Mouse (Mus musculus) myocyte (in vitro differentiated cells): ENCODE data around the gene Cyp2e1. TPM values are rescaled to one million over a fixed set of nuclear protein-coding genes. Genes with fewer than 3 reads are reported as not detected.

Source experiments
- H3K27me3 ChIP-seq: one replicate; pipeline ENCODE4 v1.6.1; 2011; ENCODE audit not compliant: control insufficient read depth, insufficient read depth, insufficient read length
- H3K36me3 ChIP-seq: one replicate; pipeline ENCODE4 v1.6.1; 2011; ENCODE audit not compliant: control insufficient read depth, insufficient read depth
- H3K4me2 ChIP-seq: one replicate; pipeline ENCODE4 v1.6.1; 2011; ENCODE audit warnings: low read depth, control low read depth
- H3K4me3 ChIP-seq: one replicate; pipeline ENCODE4 v1.5.1; 2011; ENCODE audit warnings: mild to moderate bottlenecking, control low read depth, moderate library complexity
- H3K79me2 ChIP-seq: one replicate; pipeline ENCODE4 v1.6.1; 2011; ENCODE audit not compliant: control insufficient read depth, insufficient read depth
- H3ac ChIP-seq: one replicate; pipeline ENCODE4 v1.6.1; 2011; ENCODE audit not compliant: control insufficient read depth, insufficient read length
- CEBPB ChIP-seq: IDR thresholded peaks from 2 replicates; pipeline ENCODE4 v1.6.1; 2011; ENCODE audit warnings: mild to moderate bottlenecking, moderate library complexity; ENCODE audit not compliant: poor library complexity, insufficient read depth, severe bottlenecking
- E2F4 ChIP-seq: IDR thresholded peaks from one replicate; pipeline ENCODE4 v1.6.1; 2011; ENCODE audit warnings: mild to moderate bottlenecking, control low read depth, moderate library complexity; ENCODE audit not compliant: insufficient read depth
- MAX ChIP-seq: IDR thresholded peaks from one replicate; pipeline ENCODE4 v1.6.1; 2011; ENCODE audit warnings: low read depth, mild to moderate bottlenecking, control low read depth
- MYOD1 ChIP-seq, 3 experiments: IDR thresholded peaks; one replicate each; pipeline ENCODE4 v1.6.1; 2011; ENCODE audit warnings: control low read depth in 2 of 3, low read depth in 2 of 3, mild to moderate bottlenecking in 2 of 3, moderate library complexity in 1 of 3; ENCODE audit not compliant: insufficient read length in 2 of 3, control insufficient read depth in 1 of 3
- MYOG ChIP-seq, 3 experiments: IDR thresholded peaks; one replicate each; pipeline ENCODE4 v1.6.1; 2011; ENCODE audit warnings: control low read depth in 2 of 3, low read depth in 2 of 3, mild to moderate bottlenecking in 2 of 3; ENCODE audit not compliant: insufficient read length in 2 of 3, control insufficient read depth in 1 of 3, insufficient read depth in 1 of 3
- POLR2A ChIP-seq: IDR thresholded peaks from one replicate; pipeline ENCODE4 v1.6.1; 2011; ENCODE audit warnings: low read depth, mild to moderate bottlenecking, control low read depth, moderate library complexity; ENCODE audit not compliant: insufficient read length
- POLR2AphosphoS2 ChIP-seq: IDR thresholded peaks from one replicate; pipeline ENCODE4 v1.6.1; 2011; ENCODE audit warnings: low read depth, control low read depth; ENCODE audit not compliant: insufficient read length
- REST ChIP-seq: IDR thresholded peaks from one replicate; pipeline ENCODE4 v1.6.1; 2011; ENCODE audit warnings: mild to moderate bottlenecking, control low read depth, moderate library complexity; ENCODE audit not compliant: insufficient read depth, insufficient read length
- SRF ChIP-seq: IDR thresholded peaks from one replicate; pipeline ENCODE4 v1.6.1; 2011; ENCODE audit warnings: low read depth; ENCODE audit not compliant: control insufficient read depth, insufficient read length
- TCF12 ChIP-seq: IDR thresholded peaks from one replicate; pipeline ENCODE4 v1.6.1; 2011; ENCODE audit warnings: mild to moderate bottlenecking, control low read depth; ENCODE audit not compliant: poor library complexity, insufficient read depth, severe bottlenecking
- TCF3 ChIP-seq: IDR thresholded peaks from one replicate; pipeline ENCODE4 v1.6.1; 2011; ENCODE audit warnings: low read depth, control low read depth; ENCODE audit not compliant: insufficient read length
- USF1 ChIP-seq: IDR thresholded peaks from one replicate; pipeline ENCODE4 v1.6.1; 2011; ENCODE audit warnings: low read depth, mild to moderate bottlenecking, control low read depth, moderate library complexity
- polyA plus RNA-seq: library from polyadenylated mRNA; unstranded; fragments of >200 nt; fragmentation: generic; extraction: Trizol; gene quantifications from one replicate; pipeline ENCODE4 v1.2.1, GENCODE M21; 2012; ENCODE audit warnings: missing spikeins

Gene Cyp2e1
- polyA plus RNA-seq: not detected

DNA sequence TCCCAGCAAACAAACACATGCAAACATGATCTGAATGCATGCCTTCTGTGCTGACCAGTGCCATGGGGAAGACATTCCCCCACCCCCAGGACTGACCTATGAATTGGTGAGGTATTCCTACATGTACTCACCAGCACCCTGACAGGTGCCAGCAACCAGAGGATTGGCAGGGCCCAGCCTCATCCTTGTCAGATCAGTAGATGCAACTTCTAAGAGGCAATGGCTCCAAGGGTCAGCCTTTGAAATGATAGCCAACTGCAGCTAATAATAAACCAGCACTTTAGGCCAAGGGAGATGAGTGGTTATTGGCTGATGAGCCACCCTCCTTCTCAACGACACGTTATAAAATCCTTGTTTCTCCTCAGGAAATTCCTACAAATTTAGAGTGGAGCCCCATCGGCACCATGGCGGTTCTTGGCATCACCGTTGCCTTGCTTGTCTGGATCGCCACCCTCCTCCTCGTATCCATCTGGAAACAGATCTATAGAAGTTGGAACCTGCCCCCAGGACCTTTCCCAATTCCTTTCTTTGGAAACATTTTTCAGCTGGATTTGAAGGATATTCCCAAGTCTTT is at the start of gene Cyp2e1:
Gene Cyp2e1, plus strand, starts transcription at position 293 of the 574 bp plus-strand sequence.
- no peak within 1 kb of the TSS for H3K4me3 ChIP-seq
- H3ac ChIP-seq: no peak within 1 kb of the TSS
- TF ChIP-seq MYOD1 (IDR thresholded peaks at IDR 0.05; ENCODE audit: control insufficient read depth in 1 of 3, insufficient read length in 2 of 3, low read depth in 2 of 3) (no peak), MYOG (IDR thresholded peaks at IDR 0.05; ENCODE audit: control insufficient read depth in 1 of 3, insufficient read depth in 1 of 3, insufficient read length in 2 of 3, low read depth in 2 of 3) (no peak), SRF (no peak), CEBPB (no peak), TCF12 (no peak), E2F4 (no peak), REST (no peak)

GRCm38 (mm10) chr7:140717155-140718055 is 46.1 kb upstream of the Cyp2e1 start:
- no peaks in the 10 kb centered on the region for H3K36me3 ChIP-seq
- H3K79me2 ChIP-seq: no peaks in the 10 kb centered on the region
- no peak for TF ChIP-seq TCF3
- TF ChIP-seq CEBPB: no peak
- TF ChIP-seq E2F4: no peak
- no peak for TF ChIP-seq REST
- no peak for TF ChIP-seq POLR2A
- TF ChIP-seq MYOG (IDR thresholded peaks at IDR 0.05; ENCODE audit: control insufficient read depth in 1 of 3, insufficient read depth in 1 of 3, insufficient read length in 2 of 3, low read depth in 2 of 3): no peak
- TF ChIP-seq USF1: no peak
- no peak for TF ChIP-seq POLR2AphosphoS2
- no peak for TF ChIP-seq TCF12
- no peak for TF ChIP-seq MYOD1 (IDR thresholded peaks at IDR 0.05; ENCODE audit: control insufficient read depth in 1 of 3, insufficient read length in 2 of 3, low read depth in 2 of 3)
- no peak for TF ChIP-seq MAX
- no peak for TF ChIP-seq SRF
- H3K4me2 ChIP-seq: no peak overlapping the region
- no peak overlapping the region for H3K4me3 ChIP-seq
- no peaks in the 10 kb centered on the region for H3K27me3 ChIP-seq
- H3ac ChIP-seq: no peak overlapping the region

More for the DNA sequence above, at the start of gene Cyp2e1:
- Histone ChIP-seq H3K36me3 (no peaks in the 10 kb centered on the region), H3K4me2 (no peak within 1 kb of the TSS), H3K27me3 (peaks cover 5% of the 10 kb centered on the region), H3K79me2 (no peaks in the 10 kb centered on the region)

DNA sequence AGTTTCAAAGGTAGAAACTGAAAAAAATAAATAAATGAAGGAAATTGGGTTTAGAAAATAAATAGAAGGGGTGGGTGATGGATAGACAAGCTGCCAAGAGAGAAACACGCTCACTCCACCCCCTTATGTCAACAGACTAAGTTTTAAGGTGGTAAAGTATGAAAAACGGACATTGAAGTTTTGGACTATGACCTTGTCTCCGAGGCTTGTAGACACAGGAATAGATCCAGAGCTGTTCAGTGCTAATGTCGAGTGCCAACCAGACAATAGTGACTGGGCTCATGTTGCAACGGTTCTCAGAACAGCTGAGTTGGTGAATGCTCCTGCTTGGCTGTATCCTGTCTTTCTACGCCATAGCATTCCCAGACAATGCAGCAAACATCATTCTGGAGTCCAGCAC is 42.4 kb upstream of the Cyp2e1 start:
- no peaks in the 10 kb centered on the region for H3K36me3 ChIP-seq
- no peaks in the 10 kb centered on the region for H3K79me2 ChIP-seq
- no peaks in the 10 kb centered on the region for H3K27me3 ChIP-seq
- H3K4me3 ChIP-seq: no peak overlapping the region
- no peak overlapping the region for H3K4me2 ChIP-seq
- TF ChIP-seq MAX (no peak), MYOD1 (IDR thresholded peaks at IDR 0.05; ENCODE audit: control insufficient read depth in 1 of 3, insufficient read length in 2 of 3, low read depth in 2 of 3) (no peak), MYOG (IDR thresholded peaks at IDR 0.05; ENCODE audit: control insufficient read depth in 1 of 3, insufficient read depth in 1 of 3, insufficient read length in 2 of 3, low read depth in 2 of 3) (no peak), POLR2A (no peak), E2F4 (no peak), CEBPB (no peak), REST (no peak), POLR2AphosphoS2 (no peak), SRF (no peak), USF1 (no peak), TCF12 (no peak), TCF3 (no peak)
- H3ac ChIP-seq: no peak overlapping the region

- no peak for TF ChIP-seq POLR2A
- no peak for TF ChIP-seq MAX
- no peak for TF ChIP-seq TCF12
- no peak for TF ChIP-seq MYOG (IDR thresholded peaks at IDR 0.05; ENCODE audit: control insufficient read depth in 1 of 3, insufficient read depth in 1 of 3, insufficient read length in 2 of 3, low read depth in 2 of 3)
- no peak for TF ChIP-seq MYOD1 (IDR thresholded peaks at IDR 0.05; ENCODE audit: control insufficient read depth in 1 of 3, insufficient read length in 2 of 3, low read depth in 2 of 3)
- no peak overlapping the region for H3ac ChIP-seq
- no peak overlapping the region for H3K4me3 ChIP-seq
- no peaks in the 10 kb centered on the region for H3K27me3 ChIP-seq
- no peaks in the 10 kb centered on the region for H3K36me3 ChIP-seq
- H3K79me2 ChIP-seq: no peaks in the 10 kb centered on the region
- no peak overlapping the region for H3K4me2 ChIP-seq
These were observed 38.0 kb upstream of the Cyp2e1 start for GRCm38 (mm10) chr7:140725558-140725957.
